Mouse (Mus musculus) testis, postnatal 10 days (tissue): ENCODE measurements around the gene Gpr179.
A peak's percentile ranks its signal among the peaks of the same experiment; 100 is the strongest.
"Not testable (repeated sequence)": the region's sequence is repeated elsewhere in the genome, so short reads cannot be mapped to it uniquely, and the experiment has no call there.

Experiments
- DNase-seq: peaks from one replicate; pipeline ENCODE4 v3.0.0; 2021; ENCODE audit warnings: low spot score

The Gpr179 gene

DNA sequence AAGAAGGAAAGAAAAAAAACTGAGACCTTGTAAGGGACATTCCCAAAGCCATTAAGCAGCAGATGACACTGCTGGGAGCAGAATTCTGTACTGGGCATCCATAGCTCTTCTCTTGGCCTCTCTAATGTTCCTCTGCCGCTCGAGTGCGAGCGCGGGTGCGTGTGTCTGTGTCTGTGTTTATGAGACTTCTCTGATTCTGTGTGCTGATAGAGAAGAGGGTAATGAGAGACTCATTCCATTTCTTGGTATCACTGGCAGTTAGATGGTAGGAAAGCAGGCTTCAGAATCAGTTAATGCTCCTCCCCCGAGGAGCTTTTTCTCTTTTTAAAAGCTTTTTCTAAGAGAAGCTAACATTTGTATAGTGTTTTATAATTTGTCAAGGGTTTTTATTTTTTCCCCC is 3.4 kb upstream of the Gpr179 start:
- no peak for DNase-seq

DNA sequence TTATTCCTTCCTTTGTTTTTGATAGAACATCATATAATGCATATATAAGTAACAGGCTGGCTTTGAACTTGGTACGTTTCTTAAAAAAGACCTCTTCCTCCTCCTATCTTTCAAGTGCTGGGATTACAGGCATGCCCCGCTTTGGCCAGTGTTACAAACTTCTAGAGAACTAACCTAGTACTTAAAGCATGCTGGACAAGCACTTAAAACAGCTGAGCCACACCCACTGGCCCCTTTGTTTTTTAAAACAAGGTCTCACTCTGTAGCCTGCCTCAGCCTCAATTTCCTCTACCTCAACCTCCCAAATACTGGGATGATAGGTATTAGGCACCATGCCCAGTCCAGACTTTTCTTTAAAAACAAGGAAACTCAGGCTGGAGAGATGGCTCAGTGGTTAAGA is 2.8 kb upstream of the Gpr179 start:
- no peak for DNase-seq

DNA sequence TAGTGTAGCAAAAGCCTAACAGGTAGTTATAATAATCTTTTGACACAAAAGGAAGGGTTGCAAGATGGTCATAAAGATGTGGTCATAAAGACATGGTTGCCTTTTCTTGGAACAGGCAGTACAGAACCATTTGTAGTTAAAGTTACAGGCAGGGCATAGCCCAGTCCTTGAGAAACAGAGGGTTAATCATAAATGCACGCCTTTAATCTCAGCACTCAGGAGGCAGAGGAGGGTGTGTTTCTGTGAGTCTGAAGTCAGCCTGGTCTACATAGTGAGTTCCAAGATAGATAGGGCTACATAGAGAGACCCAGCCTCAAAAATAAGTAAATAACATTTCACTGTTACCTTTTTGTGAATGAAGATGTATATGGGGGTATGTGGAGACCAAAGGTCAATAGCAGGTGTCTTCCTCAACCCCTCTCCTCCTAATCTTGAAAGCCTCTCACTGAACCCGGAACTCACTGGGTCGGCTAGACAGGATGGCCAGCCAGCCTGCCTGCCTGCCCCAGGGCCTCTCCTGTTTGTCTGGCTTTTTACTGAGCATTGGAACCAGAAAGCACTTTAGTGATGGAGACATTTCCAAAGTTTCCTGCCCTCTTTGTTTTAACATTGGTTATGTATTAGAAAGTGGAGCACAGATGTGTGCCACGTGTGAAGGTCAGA is 1.2 kb upstream of the Gpr179 start:
- DNase-seq = no peak

DNA sequence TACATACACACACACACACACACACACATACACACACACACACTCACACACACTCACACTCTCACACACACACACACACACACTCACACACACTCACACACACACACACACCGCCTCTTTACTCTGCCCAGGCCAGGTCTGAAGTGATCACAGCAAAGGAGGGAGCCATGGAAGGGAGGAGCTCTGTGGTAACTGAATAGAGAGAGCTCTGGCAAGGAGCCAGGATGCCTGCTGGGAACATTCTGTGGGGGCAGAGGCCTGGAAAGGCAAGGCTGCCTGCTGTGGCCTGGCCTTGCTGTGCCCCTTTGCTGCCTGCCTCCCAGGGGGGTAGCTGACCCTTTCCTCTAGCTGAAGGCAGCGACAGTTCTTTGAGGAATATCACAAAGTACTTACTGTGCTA is 1.8 kb downstream of the Gpr179 start:
- DNase-seq = peak; percentile 94

DNA sequence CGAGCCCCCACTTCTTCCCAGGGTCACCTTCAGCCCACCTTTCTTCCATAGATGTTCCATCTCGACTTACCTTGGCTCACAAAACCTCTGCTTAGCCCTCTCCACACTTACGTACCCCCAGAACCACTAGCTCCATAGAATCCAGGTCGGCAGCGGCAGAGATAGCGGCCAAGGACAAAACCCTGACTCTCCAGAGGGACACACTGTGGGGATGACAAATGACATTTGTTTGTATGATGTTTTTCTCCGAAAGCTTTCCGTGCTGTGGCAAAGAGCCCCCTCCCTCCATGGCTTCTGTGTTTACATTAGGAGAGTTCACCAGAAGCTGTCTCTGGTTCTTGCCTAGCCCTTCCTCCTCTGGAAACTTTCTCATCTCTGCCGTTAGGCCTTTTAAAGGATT is 4.6 kb downstream of the Gpr179 start:
- no peak for DNase-seq

DNA sequence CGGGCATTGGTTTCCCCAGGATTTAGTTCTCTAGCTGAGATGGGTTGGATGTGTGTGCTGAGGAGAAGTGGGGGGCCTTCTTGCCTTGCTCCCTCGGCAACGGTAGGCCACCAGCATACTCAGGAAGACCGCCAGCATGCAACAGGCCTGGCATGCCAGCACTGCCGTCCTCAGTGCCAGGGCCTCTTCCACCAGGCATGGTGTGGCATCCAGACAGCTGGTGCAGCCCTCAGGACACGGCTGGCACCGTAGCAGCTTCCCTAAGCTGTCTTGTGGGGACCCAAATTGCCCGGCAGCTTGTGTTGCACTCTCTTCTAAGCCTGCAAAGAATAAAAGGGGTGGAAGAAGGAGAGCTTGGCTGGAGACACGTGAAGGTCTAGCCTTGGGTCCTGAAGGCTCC is 5.5 kb downstream of the Gpr179 start:
- DNase-seq = no peak

DNA sequence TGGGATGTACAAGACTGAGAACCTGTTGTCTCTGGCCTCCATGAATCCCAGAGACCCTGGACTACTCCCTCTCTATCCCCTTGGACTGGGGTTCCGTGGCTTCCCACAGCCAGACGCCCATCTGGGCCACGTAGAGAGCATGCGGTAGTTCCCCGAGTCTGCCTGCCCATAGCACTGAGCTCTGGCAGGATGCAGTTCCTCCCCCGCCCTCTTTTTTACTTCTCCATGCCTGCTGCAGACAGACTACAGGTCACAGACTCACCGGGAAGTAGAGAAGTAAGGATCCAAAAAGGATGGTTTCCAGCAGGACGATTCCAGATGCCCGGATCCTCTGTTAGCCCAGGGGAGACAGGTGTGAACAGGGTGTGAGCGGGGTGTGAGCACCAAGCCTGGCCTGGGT is 6.4 kb downstream of the Gpr179 start:
- DNase-seq = no peak

DNA sequence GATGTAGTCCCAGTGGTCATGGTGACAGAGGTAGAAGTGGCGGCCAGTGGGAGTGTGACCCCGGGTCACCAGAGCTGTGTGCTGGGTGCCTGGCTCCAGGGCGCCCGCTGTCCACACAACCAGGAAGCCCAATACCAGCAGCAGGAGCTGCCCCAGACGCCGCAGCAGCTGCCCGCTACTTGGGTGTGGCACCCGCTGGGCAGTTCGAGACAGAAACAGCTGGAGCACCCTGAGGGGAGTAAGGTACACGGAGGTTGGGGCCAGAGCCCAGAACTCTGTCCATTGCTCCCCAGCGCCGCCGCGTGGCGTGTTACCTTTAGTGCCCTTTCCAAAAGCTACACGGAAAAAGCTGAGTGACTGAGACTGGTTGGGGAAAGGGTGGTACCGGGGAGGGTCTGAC is 8.3 kb downstream of the Gpr179 start:
- peak; percentile 69 for DNase-seq

DNA sequence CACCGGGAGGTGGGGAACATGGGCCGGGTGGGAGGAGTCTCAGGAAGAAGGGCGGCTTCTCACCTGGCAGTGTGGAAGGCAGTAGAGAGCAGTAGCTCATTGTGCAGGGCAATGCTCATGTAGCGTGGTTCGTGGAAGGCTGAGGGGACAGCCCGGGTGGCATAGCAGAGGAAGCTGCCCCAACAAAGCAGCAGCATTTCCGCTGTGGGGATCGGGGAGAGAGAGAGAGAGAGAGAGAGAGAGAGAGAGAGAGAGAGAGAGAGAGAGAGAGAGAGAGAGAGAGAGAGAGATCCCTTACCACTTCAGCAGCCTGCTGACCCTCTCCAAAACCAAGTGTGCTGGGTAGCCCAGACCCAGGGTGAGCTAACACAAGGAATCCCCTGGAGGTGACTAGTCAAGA is 8.7 kb downstream of the Gpr179 start:
- no peak for DNase-seq

DNA sequence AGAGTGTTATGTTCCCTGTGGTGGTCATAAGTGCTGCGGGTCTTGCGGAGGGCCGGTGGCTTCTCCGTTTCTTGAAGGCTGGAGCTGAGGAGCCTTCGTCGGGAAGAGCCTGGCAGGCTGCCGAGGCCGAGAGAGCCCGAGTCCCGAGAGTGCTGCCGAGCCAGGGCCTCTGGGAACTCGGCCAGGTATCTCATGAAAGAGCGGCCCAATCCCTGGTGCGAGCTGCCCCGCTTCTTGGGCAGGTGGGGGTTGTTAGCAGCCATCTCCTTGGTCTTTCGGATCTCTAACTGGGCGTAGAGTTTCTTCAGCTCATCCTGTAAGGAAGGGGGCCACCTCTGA is 12.9 kb downstream of the Gpr179 start:
- DNase-seq = peak; percentile 88

DNA sequence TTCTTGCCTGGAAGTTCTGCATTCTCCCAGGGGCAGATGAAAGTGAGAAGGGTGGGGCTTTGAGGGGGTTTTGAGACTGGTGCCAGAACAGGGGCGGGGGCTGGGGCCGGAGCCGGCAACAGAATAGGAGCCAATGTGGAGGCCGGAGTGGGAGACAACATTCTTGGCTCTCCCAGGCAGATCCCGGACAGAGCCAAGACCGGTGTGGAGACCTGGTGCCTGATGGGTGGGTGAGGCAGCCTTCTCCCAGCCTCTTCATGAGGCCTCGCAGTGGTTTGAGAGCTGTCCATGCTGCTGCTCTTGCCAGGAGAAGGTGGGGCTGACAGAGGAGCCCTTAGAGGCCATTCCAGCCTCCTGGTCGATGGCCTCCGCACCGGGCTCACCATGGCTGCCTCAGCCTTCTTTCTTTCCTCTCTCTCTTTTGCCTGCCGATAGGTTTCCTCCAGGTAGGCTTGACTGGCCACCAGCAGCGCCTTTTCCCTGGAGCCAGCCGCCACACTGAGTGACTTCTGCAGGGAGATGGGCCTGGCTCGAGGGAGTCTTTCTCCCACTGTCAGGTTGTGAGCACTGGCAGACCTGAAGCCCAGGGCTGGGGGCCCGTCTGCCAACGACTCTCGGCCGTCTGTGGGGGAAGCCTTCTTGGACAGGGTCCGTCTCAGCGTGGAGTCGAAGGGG is 13.4 kb downstream of the Gpr179 start:
- DNase-seq = peak; percentile 57

DNA sequence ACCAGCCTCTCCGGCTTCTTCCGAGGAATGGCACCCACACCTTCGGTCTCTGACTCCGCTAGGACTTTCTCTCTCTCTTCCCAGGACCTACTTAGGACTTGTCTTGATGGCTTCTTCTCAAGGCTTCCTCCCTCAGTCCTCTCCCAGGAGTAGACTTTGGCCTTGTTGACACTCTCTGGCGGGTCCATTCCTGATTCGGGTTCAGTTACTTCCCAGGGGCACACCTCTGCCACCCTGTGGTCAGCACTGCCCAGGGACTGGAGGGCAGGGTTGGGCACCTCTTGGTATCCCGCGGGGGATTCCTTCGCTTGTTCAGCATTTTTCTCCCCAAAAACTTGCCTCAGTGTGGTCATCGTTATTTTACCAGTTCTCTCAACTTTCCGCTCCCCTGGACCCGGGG is 14.5 kb downstream of the Gpr179 start:
- DNase-seq = no peak

DNA sequence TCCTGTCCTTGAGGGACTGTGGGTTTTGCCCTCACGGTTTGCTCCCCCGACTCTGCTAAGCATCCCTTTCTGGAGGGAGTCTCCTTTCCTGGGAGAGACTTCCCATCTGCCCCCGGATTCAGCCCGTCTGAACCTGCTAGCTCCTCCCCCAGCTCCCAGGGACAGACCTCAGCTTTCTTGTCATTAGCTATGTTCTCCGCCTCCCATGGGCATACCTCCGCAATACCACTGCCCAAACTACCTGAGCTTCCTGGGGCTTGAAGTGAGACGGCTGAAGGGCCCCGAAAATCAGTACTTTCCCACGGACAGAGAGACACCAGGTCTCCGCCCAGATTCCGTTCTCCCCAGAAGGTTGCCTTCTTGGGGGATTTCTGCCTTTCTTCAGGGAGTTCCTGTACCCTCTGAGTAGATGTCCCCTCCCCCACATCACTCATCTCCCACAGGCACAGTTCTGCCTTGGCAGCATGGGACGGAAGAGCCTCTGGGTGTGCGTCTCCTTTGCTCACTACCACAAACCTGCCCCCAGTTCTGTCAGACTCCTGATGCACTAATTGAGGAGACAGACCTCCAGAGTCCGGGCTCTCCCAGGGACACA is 15.0 kb downstream of the Gpr179 start:
- DNase-seq = no peak

DNA sequence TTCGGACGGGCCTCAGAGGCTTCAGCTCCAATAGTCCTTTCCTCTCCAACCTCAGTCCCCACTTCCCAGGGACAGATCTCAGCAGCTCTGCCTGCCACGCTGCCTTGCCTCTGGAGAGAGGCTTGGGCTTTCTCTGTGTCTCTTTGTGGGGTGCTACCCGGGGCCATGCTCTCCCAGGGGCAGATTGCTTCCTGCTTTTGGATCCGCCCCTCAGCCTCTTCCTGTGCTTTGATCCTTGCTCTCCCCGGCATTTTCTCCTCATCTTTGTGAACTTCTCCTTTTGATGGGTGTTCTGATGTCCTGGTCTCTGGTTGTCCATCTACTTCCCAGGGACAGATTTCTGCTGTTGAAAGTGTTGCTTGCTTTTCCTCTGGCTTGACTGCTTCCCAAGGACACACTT is 15.6 kb downstream of the Gpr179 start:
- DNase-seq = no peak

DNA sequence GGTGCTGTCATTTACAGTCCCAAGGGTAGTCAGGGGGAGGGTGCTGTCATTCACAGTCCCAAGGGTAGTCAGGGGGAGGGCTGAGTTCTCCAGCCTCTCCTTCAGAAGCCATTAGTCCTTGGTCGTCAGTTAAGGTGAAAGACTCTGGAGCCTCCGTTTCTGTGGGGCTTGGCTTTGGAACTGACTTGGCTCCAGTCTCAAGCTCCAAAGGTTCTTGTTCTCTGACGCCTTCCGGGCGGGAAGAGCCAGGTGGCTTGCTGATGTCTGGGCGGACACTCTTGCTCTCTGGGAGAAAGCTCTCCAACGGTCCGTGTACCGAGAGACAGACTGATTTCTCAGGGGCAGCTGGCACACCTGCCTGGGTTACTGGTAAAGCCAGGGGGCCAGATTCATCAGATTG is 17.5 kb downstream of the Gpr179 start:
- no peak for DNase-seq

DNA sequence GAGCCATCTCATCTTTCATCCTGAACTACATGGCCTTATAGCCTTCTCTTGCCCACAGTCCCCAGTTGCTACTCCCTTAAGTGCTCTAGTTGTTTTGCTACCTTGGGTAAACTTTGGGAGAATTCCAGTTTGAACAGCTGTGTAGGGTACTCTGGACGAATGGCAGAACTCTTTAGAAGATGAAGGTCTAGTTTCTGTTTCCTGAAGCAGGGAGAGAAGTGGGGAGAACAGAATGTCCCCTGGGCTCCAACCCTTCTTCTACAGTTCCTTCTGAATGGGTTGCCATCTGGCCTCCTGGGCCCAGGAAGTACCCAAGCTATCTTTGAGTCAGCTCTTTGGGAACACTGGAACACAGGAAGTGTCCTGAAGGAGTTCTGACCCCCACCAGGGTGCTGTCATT is 18.0 kb downstream of the Gpr179 start:
- DNase-seq = no peak

DNA sequence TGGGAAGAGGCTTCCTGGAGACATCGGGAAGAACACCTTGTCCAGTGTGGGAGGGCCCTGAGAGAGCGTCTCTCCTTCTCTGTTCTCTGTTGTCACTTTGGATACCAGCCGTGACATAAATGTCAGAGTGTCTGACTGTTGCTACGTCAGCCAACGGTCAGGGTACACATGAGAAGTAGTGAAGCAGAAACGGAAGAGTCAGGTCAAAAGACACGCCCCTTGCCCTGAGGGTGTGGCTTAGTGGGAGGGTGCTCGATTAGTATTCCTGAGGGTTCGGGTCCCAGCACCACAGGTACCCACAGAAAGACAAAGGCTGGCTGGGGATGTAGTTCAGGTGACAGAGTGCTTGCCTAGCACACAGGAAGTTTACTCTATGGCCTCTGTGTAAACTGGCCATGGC is 18.8 kb downstream of the Gpr179 start:
- no peak for DNase-seq

DNA sequence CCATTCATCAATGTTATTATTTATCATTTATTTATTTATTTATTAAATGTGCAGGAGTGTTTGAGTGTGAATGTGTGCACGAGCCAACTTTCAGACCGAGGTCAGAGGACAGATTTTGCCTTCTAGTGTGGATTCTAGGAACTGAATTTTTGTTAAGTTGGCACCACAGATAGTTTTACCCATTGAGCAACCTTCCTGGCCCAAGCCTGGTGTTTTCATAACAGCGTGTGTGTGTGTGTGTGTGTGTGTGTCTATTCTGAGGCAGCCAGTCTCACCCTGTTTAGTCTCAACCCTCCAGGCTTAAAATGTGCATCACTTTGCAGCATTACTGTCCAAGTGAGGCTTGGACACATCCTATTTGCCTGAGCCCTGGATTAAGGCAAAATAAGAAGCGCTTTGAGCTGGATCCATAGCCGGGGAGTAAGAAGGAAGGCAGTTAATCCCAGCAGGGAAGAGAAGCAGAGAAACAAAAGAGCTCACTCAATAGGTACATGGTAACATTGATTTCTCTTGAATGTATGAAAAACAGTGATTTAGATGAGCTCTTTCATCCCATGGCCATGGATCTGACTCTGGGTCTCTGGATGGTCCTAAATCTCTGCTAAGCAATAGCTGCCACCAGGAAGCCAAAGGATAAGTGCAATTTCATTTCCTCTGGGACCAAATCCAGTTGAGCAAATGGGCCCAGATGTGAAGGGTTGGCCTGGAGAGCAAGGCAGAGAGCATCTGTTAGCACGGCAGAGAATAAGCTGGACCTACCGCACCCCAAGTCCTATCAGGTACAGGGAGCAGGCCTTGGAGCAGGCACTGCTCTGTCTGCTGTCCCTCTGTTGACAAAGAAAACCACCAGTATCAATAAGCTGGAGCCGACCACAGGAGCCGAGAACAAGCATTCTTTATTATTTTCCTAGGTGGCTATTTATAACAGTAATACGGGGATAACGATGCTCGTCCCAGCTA is 20.4 kb downstream of the Gpr179 start:
- no peak for DNase-seq

DNA sequence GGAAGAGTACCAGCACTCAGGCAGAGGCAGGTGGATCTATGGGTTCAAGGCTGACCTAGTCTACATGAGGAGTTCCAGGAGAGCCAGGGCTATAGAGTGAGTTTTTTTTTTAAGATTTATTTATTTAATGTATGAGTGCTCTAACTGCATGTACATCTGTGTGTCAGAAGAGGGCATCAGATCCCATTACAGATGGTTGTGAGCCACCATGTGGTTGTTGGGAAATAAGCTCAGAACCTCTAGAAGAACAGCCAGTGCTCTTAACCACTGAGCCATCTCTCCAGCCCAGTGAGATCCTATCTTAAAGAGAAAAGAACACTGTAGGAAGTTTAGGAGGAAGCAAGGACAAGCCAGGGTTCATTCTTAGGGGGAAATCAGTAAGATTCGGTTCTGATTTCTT is 21.6 kb downstream of the Gpr179 start:
- DNase-seq = no peak

DNA sequence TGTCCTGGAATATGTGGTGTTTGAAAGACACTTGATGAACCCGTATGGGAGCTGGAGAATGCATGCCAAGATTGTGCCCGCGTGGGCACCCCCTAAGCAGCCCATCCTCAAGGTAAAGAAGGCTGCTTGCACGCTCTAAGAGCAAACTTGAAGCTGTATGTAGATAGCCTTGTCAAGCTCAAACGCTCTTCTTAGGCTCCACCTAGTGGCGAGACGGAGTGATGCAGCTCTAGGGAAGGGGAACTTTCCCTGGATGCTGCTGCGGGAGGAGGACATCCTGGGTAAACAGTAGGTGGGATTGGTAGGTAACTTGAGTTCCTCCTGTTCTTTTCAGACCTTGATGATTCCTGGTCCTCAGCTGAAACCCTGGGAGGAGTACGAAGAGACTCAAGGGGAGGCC is 23.7 kb downstream of the Gpr179 start:
- peak; percentile 80 for DNase-seq

DNA sequence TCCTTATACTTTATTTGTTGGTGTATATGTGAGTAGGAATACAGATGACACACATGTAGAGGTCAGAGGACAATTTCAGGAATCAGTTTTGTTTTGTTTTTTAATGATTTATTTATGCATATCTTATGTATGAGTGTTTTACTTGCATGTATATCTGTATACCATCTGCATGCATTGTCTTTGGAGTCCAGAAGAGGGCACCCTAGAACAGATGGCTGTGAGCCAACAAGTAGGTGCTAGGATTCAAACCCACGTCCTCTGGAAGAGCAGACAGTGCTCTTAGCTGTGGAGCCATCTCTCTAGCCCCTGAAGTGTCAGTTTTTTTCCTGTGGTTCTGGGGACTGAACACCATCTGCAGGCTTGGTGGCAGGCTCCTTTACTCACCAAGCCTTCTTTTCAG is 26.7 kb downstream of the Gpr179 start:
- no peak for DNase-seq

DNA sequence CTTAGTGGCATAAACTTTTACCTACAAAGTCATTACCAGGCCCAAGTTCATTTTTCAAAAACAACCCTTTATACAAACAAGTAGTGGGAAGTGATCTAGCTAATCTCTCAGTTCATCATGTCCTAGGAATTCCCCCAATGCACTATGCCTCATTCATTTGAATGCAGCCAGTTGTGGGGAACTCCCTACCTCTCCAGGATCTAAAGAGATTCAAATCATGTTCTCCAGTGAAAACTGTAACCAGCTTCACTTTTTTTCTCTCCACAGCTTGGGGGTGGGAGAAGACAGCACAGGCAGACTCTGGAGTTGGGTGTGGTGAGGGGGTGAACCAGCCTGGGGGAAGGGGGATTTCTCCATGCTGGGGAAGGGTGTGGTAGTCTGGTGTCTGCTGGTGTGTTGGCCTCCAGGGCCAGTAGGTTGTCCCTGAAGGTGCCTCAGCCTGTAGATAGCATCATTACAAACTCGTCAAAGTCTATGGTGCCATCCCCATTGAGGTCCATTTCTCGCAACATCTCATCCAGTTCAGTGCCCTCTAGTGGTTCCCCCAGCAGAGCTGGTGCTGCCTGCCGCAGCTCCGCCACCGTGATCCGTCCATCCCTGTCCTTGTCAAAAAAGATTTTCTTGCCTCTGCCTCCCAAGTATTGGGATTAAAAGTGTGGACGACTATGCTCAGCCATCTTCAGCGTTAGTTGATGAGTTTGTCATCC is 29.8 kb downstream of the Gpr179 start:
- DNase-seq = not testable (repeated sequence)
